Mouse (Mus musculus) testis, adult 2 months (tissue): Measurements from ENCODE around the gene Ptpra.

Experiments
- CTCF ChIP-seq: fragments of 200-500 bp; IDR thresholded peaks from 2 replicates; pipeline ENCODE4 v1.5.1; 2012; ENCODE audit warnings: low read depth, mild to moderate bottlenecking, inconsistent platforms, low read length, moderate library complexity; ENCODE audit not compliant: control insufficient read depth, insufficient read depth, insufficient replicate concordance
- POLR2A ChIP-seq: fragments of 200-500 bp; IDR thresholded peaks from 2 replicates; pipeline ENCODE4 v1.6.1; 2012; ENCODE audit warnings: low read depth, mild to moderate bottlenecking, inconsistent platforms, low read length, moderate library complexity; ENCODE audit not compliant: control insufficient read depth

GRCm38 (mm10) chr2:130438861-130439260, 11.2 kb upstream of the Ptpra start:
- TF ChIP-seq CTCF (no peak), POLR2A (no peak)
